Mouse (Mus musculus): ENCODE results near the gene Wdr78. TPM values are rescaled to one million over a fixed set of nuclear protein-coding genes. Genes with fewer than 3 reads are reported as not detected.

Gene Wdr78
- polyA plus RNA-seq, 1 experiment from 2014 or later = 0.83 TPM

DNA sequence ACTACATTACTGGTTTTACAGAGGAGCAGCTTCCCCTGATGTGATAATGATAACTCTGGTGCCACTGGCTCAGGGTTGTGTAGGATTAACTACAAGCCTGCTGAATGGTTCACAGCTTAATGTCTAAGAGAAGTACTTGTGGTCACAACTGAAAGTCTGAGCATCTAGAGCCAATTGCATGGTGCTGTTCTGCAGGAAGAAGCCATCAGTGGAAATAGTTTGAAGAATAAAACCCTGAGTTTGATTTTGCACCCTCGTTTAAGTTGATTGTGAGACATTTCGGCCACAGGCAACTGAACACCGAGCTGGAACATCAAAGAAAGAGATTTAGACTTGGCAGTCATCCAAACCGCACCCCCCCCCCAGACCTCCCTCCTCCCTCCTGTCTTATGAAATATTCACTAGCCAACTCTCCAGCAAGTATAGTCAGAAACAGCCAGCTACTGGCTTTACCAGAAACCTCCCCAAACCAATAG lies 107.4 kb downstream of the Wdr78 start:
- no peak overlapping the region for H3K27ac ChIP-seq (replicated peaks)
- H3K36me3 ChIP-seq = no peaks in the 10 kb centered on the region
- no peaks in the 10 kb centered on the region for H3K27me3 ChIP-seq (replicated peaks)
- H3K9me3 ChIP-seq = no peaks in the 10 kb centered on the region
- H3K4me3 ChIP-seq = no peak overlapping the region
- H3K4me2 ChIP-seq = no peak overlapping the region
- 21% methylated on average over 4 of the region's 4 CpGs for WGBS
- peaks cover 14% of the 10 kb centered on the region for H3K4me1 ChIP-seq
- H3K9ac ChIP-seq = no peak overlapping the region
- no peak for ATAC-seq (ENCODE audit: extremely low read depth, insufficient number of reproducible peaks, low FRiP score, low TSS enrichment)

DNA sequence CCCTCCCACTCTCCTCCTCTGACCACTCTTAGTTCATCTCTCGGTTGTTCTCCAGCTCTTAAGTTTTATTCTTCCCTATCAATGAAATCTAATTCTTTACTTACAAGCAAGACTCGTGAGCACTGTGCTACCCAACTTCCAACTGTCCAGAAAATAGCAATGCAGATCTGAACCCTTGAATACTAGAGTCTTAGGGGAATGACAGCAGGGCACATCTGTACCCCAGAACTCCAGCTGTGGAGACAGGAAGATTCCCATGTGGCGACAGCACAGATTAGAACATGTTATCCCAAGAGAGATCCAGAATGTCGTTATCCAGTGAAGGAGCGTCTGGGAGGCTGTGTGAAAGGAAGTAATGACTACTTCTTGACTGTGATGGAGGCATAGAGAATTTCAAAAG lies 108.1 kb downstream of the Wdr78 start:
- Histone ChIP-seq H3K27me3 (replicated peaks) (no peaks in the 10 kb centered on the region), H3K27ac (replicated peaks) (no peak overlapping the region)
- WGBS = 61% methylated on average over 5 of the region's 5 CpGs

DNA sequence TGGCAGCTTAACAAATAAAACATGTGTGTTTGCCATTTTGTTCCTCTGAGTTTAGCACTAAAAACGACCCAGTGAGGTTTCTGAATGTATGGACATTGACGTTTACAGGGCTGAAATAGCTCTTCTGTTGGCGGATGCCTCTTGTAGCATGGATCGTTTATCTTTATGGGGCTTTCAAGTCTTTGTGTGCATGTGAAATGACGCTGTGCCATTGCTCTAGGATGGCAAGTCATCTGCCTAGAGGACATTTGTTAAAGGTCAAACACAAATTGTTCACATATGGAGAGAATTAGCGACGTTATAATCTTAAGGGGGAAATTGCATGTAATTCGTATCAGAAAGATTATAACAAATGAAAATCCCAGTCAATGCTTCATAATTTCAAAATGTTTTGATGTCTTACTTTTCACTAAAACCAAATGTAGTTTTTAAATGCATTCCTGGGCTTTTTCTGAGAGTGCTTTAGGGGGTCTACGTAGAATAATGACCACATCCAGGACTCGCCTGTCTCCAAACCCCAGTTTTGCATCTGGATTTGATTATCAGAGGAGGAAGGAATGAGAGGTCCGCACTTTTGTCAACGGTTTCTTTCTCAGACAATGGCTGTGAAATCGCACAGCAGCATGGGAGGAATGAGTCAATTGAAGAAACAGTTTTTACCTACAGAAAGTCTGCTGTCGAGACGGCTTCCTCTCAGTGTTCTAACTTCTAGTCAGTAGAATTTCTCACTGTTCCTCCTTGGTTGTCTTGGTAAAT lies 109.0 kb downstream of the Wdr78 start:
- no peak for ATAC-seq (ENCODE audit: extremely low read depth, insufficient number of reproducible peaks, low FRiP score, low TSS enrichment)

More for the DNA sequence above, 108.1 kb downstream of the Wdr78 start:
- H3K4me3 ChIP-seq = no peak overlapping the region
- H3K36me3 ChIP-seq = no peaks in the 10 kb centered on the region
- H3K4me1 ChIP-seq = peaks cover 10% of the 10 kb centered on the region
- no peaks in the 10 kb centered on the region for H3K9me3 ChIP-seq
- H3K4me2 ChIP-seq = no peak overlapping the region
- no peak for ATAC-seq (ENCODE audit: extremely low read depth, insufficient number of reproducible peaks, low FRiP score, low TSS enrichment)
- H3K9ac ChIP-seq = no peak overlapping the region

DNA sequence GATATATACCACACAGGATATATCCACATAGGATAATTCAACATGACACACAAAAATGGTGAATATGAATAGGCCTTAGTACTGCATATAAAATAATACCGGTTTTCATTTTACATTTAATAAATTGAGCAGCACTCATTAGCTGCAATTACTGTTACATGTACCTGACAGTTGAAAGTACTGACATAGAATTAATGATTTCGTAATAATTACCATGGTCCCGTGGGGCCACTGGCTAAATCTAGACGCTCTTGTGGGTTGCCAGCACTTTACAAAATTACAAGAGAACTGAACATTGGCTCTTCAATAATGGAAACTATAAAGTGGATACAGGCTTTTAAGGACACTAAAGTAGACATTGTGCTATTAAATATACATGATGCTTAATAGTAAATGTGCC lies 109.7 kb downstream of the Wdr78 start:
- Histone ChIP-seq H3K27me3 (replicated peaks) (no peaks in the 10 kb centered on the region), H3K4me3 (no peak overlapping the region), H3K27ac (replicated peaks) (no peak overlapping the region), H3K9me3 (no peaks in the 10 kb centered on the region), H3K36me3 (no peaks in the 10 kb centered on the region), H3K9ac (no peak overlapping the region), H3K4me1 (peaks cover 10% of the 10 kb centered on the region), H3K4me2 (no peak overlapping the region)
- 81% methylated on average over 4 of the region's 4 CpGs for WGBS
- ATAC-seq (ENCODE audit: extremely low read depth, insufficient number of reproducible peaks, low FRiP score, low TSS enrichment) = no peak

More for the DNA sequence above, 109.0 kb downstream of the Wdr78 start:
- Histone ChIP-seq H3K36me3 (no peaks in the 10 kb centered on the region), H3K27ac (replicated peaks) (no peak overlapping the region), H3K27me3 (replicated peaks) (no peaks in the 10 kb centered on the region), H3K4me2 (no peak overlapping the region), H3K9me3 (no peaks in the 10 kb centered on the region), H3K9ac (no peak overlapping the region), H3K4me1 (peaks cover 10% of the 10 kb centered on the region), H3K4me3 (no peak overlapping the region)
- 63% methylated on average over 15 of the region's 15 CpGs for WGBS

DNA sequence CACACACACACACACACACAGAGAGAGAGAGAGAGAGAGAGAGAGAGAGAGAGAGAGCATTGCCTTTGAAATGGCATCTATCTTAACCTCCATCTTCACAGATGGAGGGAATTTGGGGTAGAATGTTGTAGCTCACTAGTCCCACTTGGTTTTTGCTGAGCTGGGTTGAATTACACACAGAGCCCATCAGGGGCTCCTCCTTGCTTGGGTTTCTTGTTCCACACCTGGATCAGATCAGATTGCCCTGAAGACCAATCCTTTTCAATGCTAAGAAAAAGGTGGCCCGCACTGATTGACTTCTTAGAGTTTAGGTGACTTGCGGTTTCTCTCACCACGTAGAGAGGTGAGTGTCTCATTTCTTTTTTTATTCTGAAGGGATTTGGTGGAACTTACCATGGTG lies 122.7 kb downstream of the Wdr78 start:
- Histone ChIP-seq H3K4me1 (no peaks in the 10 kb centered on the region), H3K9me3 (no peaks in the 10 kb centered on the region), H3K4me2 (no peak overlapping the region), H3K4me3 (no peak overlapping the region), H3K9ac (no peak overlapping the region), H3K36me3 (no peaks in the 10 kb centered on the region), H3K27me3 (replicated peaks) (no peaks in the 10 kb centered on the region), H3K27ac (replicated peaks) (no peak overlapping the region)
- ATAC-seq (ENCODE audit: extremely low read depth, insufficient number of reproducible peaks, low FRiP score, low TSS enrichment) = no peak
- 74% methylated on average over 3 of the region's 3 CpGs for WGBS

DNA sequence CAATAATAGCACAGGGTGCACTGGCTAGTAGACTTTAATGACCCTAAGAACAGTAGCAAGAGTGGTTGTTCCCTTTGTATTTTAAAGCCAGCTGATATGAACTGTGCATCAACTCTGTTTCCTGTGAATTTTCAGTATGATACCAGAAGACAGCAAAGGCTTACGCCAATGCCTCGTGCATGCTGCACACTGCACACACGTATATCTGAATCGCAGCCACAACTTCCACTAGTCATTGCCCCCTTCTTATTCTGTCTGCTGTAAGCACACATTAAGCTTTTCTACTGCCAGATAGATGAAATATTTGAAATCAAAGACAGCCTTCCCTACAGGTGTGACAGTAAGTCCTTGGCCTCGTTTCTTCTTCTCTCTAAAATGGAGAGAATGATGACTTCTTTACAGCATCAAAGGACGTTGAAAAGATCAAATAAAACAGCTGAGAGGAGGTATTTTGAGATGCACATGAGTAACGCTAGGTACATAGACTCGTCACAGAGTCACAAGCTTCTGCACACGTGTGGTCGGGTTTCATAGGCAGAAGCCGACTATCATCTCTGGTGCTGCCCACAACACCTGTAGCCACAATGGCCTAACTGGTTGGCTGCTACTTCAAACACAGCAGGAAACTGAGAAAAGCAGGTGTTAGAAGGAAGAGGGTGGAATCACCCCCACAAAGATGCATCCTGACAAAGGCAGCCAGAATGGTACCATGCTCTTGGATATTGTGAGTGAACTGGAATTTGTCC lies 123.6 kb downstream of the Wdr78 start:
- H3K9ac ChIP-seq = no peak overlapping the region
- no peak overlapping the region for H3K4me3 ChIP-seq
- H3K27ac ChIP-seq (replicated peaks) = no peak overlapping the region
- no peaks in the 10 kb centered on the region for H3K36me3 ChIP-seq
- H3K4me1 ChIP-seq = no peaks in the 10 kb centered on the region
- no peak for ATAC-seq (ENCODE audit: extremely low read depth, insufficient number of reproducible peaks, low FRiP score, low TSS enrichment)
- H3K4me2 ChIP-seq = no peak overlapping the region
- no peaks in the 10 kb centered on the region for H3K27me3 ChIP-seq (replicated peaks)
- no peaks in the 10 kb centered on the region for H3K9me3 ChIP-seq
- 77% methylated on average over 11 of the region's 11 CpGs for WGBS

DNA sequence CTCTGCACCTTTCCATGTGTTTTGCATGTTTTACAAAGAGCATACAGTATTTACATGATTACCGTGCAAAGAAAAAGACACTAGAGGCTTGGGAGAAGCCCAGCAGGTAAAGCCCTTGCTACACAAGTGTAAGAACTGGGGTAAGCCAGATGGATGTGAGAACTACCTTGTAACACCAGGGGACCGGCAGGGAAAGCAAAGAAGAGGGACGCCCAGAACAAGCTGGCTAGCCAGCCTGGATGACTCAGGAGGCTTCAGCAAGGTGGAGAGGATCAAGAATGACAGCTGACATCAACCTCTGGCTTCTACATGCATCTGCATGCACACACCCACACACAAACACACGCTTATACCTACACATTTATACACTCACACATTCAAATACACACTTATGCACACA lies 124.3 kb downstream of the Wdr78 start:
- Histone ChIP-seq H3K9me3 (no peaks in the 10 kb centered on the region), H3K4me2 (no peak overlapping the region), H3K4me3 (no peak overlapping the region), H3K9ac (no peak overlapping the region), H3K4me1 (no peaks in the 10 kb centered on the region), H3K27me3 (replicated peaks) (no peaks in the 10 kb centered on the region), H3K36me3 (no peaks in the 10 kb centered on the region), H3K27ac (replicated peaks) (no peak overlapping the region)
- ATAC-seq (ENCODE audit: extremely low read depth, insufficient number of reproducible peaks, low FRiP score, low TSS enrichment) = no peak
- 64% methylated on average over 4 of the region's 4 CpGs for WGBS

DNA sequence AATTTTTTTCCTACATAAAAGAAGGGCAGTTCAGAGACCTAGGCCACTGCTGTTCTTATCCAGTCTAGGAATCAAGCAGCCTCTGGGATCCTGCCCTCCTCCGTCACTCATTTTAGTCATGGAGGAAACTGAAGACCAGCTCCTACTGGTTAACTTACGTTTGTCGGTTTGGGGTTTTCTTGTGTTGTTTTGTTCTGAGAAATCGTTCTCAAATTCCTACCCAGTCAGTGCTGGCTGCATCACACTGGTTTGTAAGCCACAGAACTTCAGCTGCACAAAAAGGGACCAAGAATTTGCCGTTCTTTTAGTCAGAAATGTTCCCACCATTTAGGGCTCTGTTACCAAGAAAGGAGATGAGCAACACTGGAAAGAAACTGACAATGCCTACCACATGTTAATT lies 125.0 kb downstream of the Wdr78 start:
- Histone ChIP-seq H3K9me3 (no peaks in the 10 kb centered on the region), H3K27ac (replicated peaks) (no peak overlapping the region), H3K36me3 (no peaks in the 10 kb centered on the region), H3K27me3 (replicated peaks) (no peaks in the 10 kb centered on the region), H3K4me1 (no peaks in the 10 kb centered on the region), H3K4me3 (no peak overlapping the region), H3K9ac (no peak overlapping the region), H3K4me2 (no peak overlapping the region)
- WGBS = 75% methylated on average over 5 of the region's 5 CpGs
- ATAC-seq (ENCODE audit: extremely low read depth, insufficient number of reproducible peaks, low FRiP score, low TSS enrichment) = no peak

DNA sequence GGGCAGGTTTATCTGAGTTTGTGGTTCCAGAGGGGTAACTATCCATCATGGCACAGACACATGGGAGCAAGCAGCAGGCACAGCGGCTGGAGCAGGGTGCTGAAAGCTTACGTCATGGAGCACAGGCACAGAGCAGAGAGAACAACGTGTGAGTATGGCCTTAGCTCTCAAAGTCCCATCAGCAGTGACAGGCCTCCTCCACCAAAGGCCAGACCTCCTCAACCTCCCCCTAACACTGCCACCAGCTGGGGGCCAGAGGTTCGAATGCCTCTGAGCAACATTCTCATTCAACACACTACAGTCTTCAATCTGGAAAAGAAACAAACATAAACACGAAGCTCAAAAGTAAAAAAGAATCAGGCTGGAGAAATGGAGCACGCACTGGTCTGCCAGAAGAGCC lies 125.8 kb downstream of the Wdr78 start:
- H3K27me3 ChIP-seq (replicated peaks) = no peaks in the 10 kb centered on the region
- H3K27ac ChIP-seq (replicated peaks) = no peak overlapping the region
- H3K9me3 ChIP-seq = no peaks in the 10 kb centered on the region
- no peak overlapping the region for H3K4me3 ChIP-seq
- no peak overlapping the region for H3K9ac ChIP-seq
- no peak for ATAC-seq (ENCODE audit: extremely low read depth, insufficient number of reproducible peaks, low FRiP score, low TSS enrichment)
- WGBS = 58% methylated on average over 6 of the region's 6 CpGs
- H3K4me1 ChIP-seq = no peaks in the 10 kb centered on the region
- no peak overlapping the region for H3K4me2 ChIP-seq
- no peaks in the 10 kb centered on the region for H3K36me3 ChIP-seq

Other genes with a start within 250 kb of the Wdr78 start
- gene Tctex1d1, start 135.9 kb downstream of the Wdr78 start, polyA plus RNA-seq (2015; fragmentation: Nextera tagmentation; extraction: Ambion mirVana) = 0.33 and 0.51 TPM in 2 replicates
- gene Insl5, start 87.7 kb downstream of the Wdr78 start, polyA plus RNA-seq (2015; fragmentation: Nextera tagmentation; extraction: Ambion mirVana) = 0.23 TPM in 1 of 2 replicates, not detected in the other
- gene Mier1, start 165 bp downstream of the Wdr78 start, polyA plus RNA-seq (2015; fragmentation: Nextera tagmentation; extraction: Ambion mirVana) = 24.0 and 29.3 TPM in 2 replicates
- gene Slc35d1, start 100.6 kb upstream of the Wdr78 start, polyA plus RNA-seq (2015; fragmentation: Nextera tagmentation; extraction: Ambion mirVana) = 5.3 and 5.9 TPM in 2 replicates
- not detected in 2 replicates for gene 4921539E11Rik, start 176.3 kb upstream of the Wdr78 start, polyA plus RNA-seq (2015; fragmentation: Nextera tagmentation; extraction: Ambion mirVana)
- 19.0 and 20.2 TPM in 2 replicates for gene Oma1, start 199.3 kb upstream of the Wdr78 start, polyA plus RNA-seq (2015; fragmentation: Nextera tagmentation; extraction: Ambion mirVana)

All from heart, embryonic 13.5 days (tissue).